21 mouse cellular contexts compared by ENCODE assay signal in the genomic region with DNA sequence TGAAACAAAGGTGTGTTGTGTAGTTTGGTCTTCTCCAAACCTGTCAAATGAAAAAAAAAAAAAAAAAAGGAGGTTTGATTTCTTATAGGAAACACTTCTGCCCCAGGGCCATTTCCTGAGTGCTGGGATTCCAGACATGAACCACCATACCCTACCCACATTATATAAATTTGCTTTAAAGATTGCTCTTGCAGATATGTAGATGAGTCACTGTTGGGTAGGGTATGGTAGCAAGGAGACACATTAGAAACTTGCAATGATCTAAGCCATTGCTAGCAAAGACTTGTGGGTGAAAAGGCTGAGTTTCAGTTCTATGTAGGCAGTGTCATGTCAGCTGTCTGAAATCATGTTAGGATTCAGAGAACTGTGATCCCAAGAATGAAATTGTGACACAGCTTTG. TPM values are rescaled to one million over a fixed set of nuclear protein-coding genes. Genes with fewer than 3 reads are reported as not detected.
"Had no signal": no experiment of that assay in that cellular context is flagged by ENCODE, and none has a peak within 500 bp of the region (broad histone marks: within the 10 kb centered on the region; RNA-seq: fewer than 3 reads in every experiment).

No protein-coding gene starts in this region.

- H3K27ac ChIP-seq: midbrain, embryonic 13.5 days; midbrain, embryonic 15.5 days; neural tube, embryonic 12.5 days; stomach, embryonic 15.5 days had no signal

- H3K4me1 ChIP-seq: neural tube, embryonic 12.5 days; stomach, embryonic 15.5 days had no signal

- ATAC-seq: midbrain, embryonic 13.5 days; midbrain, embryonic 15.5 days had no signal

- H3K9ac ChIP-seq: lung, embryonic 14.5 days; midbrain, embryonic 13.5 days; midbrain, embryonic 15.5 days; neural tube, embryonic 12.5 days; stomach, embryonic 15.5 days had no signal

- H3K27me3 ChIP-seq: midbrain, embryonic 15.5 days; neural tube, embryonic 12.5 days; stomach, embryonic 15.5 days had no signal

- H3K4me2 ChIP-seq: lung, embryonic 14.5 days; midbrain, embryonic 11.5 days; midbrain, embryonic 13.5 days; midbrain, embryonic 15.5 days; neural tube, embryonic 12.5 days; stomach, embryonic 15.5 days had no signal

- H3K4me3 ChIP-seq: megakaryocyte, embryonic 14.5 days; midbrain, embryonic 13.5 days; midbrain, embryonic 15.5 days; neural tube, embryonic 12.5 days; stomach, embryonic 15.5 days had no signal

- H3K36me3 ChIP-seq: midbrain, embryonic 13.5 days; midbrain, embryonic 15.5 days; neural tube, embryonic 12.5 days; stomach, embryonic 15.5 days had no signal

- DNase-seq: lung, adult 18-20 months; lung, embryonic 14.5 days; lung, postnatal 10 days; lung, postnatal 4 days; right cerebral cortex, postnatal 14 days; thymus, adult 2 months; thymus, postnatal 25 days; thymus, postnatal 4 days had no signal

- H3K9me3 ChIP-seq: megakaryocyte, embryonic 14.5 days; midbrain, embryonic 13.5 days; midbrain, embryonic 15.5 days; neural tube, embryonic 12.5 days; stomach, embryonic 15.5 days had no signal

RNA-seq across cellular contexts. Expression of a gene that starts 40.0 kb away (rescaled TPM):
- total RNA-seq: megakaryocyte progenitor cell, adult 5-6 weeks; midbrain, postnatal 0 days; neutrophil, adult 5-6 weeks had no signal
- polyA plus RNA-seq: liver, embryonic 16.5 days; midbrain, embryonic 11.5 days; midbrain, embryonic 13.5 days; midbrain, embryonic 15.5 days; midbrain, postnatal 0 days; neural tube, embryonic 12.5 days; neural tube, embryonic 14.5 days; spleen, adult 2 months; testis, adult 2 months; thymus, adult 2 months had no signal
